Mouse (Mus musculus) testis, adult 2 months (tissue): ENCODE results near the gene Slit1. TPM values are rescaled to one million over a fixed set of nuclear protein-coding genes. Genes with fewer than 3 reads are reported as not detected.

ENCODE experiments used
- H3K27ac ChIP-seq: fragments of 200-500 bp; 2 replicates; pipeline ENCODE4 v1.5.1; 2012; ENCODE audit warnings: low read depth, low read length; ENCODE audit not compliant: control insufficient read depth, insufficient read depth
- H3K27me3 ChIP-seq: fragments of 200-500 bp; 2 replicates; pipeline ENCODE4 v1.6.1; 2012; ENCODE audit warnings: mild to moderate bottlenecking, low read length, moderate library complexity; ENCODE audit not compliant: control insufficient read depth, insufficient read depth
- H3K36me3 ChIP-seq: fragments of 200-500 bp; 2 replicates; pipeline ENCODE4 v1.6.1; 2012; ENCODE audit warnings: mild to moderate bottlenecking, low read length; ENCODE audit not compliant: control insufficient read depth, insufficient read depth
- H3K4me1 ChIP-seq: fragments of 200-500 bp; 2 replicates; pipeline ENCODE4 v1.6.1; 2012; ENCODE audit warnings: low read length; ENCODE audit not compliant: control insufficient read depth, insufficient read depth
- H3K4me3 ChIP-seq: fragments of 200-500 bp; 2 replicates; pipeline ENCODE4 v1.5.1; 2012; ENCODE audit warnings: low read depth, mild to moderate bottlenecking, low read length, moderate library complexity, mixed read lengths; ENCODE audit not compliant: control insufficient read depth
- CTCF ChIP-seq: fragments of 200-500 bp; IDR thresholded peaks from 2 replicates; pipeline ENCODE4 v1.5.1; 2012; ENCODE audit warnings: low read depth, mild to moderate bottlenecking, inconsistent platforms, low read length, moderate library complexity; ENCODE audit not compliant: control insufficient read depth, insufficient read depth, insufficient replicate concordance
- POLR2A ChIP-seq: fragments of 200-500 bp; IDR thresholded peaks from 2 replicates; pipeline ENCODE4 v1.6.1; 2012; ENCODE audit warnings: low read depth, mild to moderate bottlenecking, inconsistent platforms, low read length, moderate library complexity; ENCODE audit not compliant: control insufficient read depth
- polyA plus RNA-seq: library from polyadenylated mRNA; depleted of rRNA; stranded (reverse); fragments of >200 nt; gene quantifications from 2 replicates; pipeline ENCODE4 v1.2.3, GENCODE M21; 2012

Slit1 gene
- polyA plus RNA-seq, 1 experiment, result 9.6 TPM

DNA sequence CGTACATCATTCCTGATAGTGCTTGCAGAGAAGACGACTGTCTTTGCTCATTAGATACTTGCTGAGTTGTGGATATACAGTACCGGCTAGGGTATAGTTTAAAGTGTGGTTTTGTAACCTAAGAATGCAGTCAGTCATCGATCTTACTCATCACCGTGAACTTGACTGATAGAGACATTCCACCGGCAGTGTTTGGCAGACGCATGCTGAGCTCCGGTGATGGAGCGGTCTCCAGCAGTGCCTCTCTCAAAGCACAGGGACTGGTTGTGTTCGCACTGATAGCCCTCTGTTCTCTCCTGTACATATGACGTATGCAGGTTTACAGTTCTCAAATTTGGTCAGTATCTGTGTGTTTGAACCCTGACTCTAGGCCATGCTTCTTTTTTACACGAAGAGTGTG lies 151.7 kb downstream of the Slit1 start:
- no peak for TF ChIP-seq POLR2A
- no peak for TF ChIP-seq CTCF
- Histone ChIP-seq H3K36me3 (no peaks in the 10 kb centered on the region), H3K27ac (no peak overlapping the region), H3K27me3 (no peaks in the 10 kb centered on the region), H3K4me3 (no peak overlapping the region), H3K4me1 (no peaks in the 10 kb centered on the region)

- no peak overlapping the region for H3K27ac ChIP-seq
- TF ChIP-seq POLR2A (no peak), CTCF (no peak)
Observed at GRCm38 (mm10) chr19:41589681-41590080, 153.8 kb downstream of the Slit1 start.

DNA sequence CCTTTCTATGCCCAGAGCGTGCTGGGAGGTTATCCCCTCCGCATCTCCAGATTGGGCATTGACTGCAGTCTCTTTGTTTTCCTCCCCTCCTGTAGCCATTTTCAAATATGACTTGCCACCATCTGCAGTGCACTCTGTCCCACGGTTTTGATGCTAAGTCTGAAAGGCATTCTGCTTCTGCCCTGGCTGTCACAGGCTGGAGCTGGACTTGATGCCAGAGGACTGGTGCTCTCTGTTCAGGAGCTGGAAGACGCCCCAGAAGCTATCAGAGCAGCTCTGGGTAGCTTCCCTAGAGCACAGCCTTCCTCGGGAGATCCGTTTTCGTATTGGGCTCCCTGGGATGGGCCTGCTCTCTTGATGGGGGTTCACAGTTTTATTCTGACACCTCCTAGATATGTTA lies 154.4 kb downstream of the Slit1 start:
- Histone ChIP-seq H3K27me3 (no peaks in the 10 kb centered on the region), H3K27ac (no peak overlapping the region), H3K4me3 (no peak overlapping the region), H3K4me1 (no peaks in the 10 kb centered on the region), H3K36me3 (no peaks in the 10 kb centered on the region)
- TF ChIP-seq CTCF (no peak), POLR2A (no peak)

More at GRCm38 (mm10) chr19:41589681-41590080, 153.8 kb downstream of the Slit1 start:
- Histone ChIP-seq H3K4me1 (no peaks in the 10 kb centered on the region), H3K4me3 (no peak overlapping the region), H3K36me3 (no peaks in the 10 kb centered on the region), H3K27me3 (no peaks in the 10 kb centered on the region)

GRCm38 (mm10) chr19:41587431-41588222 lies 155.8 kb downstream of the Slit1 start:
- H3K27me3 ChIP-seq, result no peaks in the 10 kb centered on the region
- H3K27ac ChIP-seq, result no peak overlapping the region
- no peak overlapping the region for H3K4me3 ChIP-seq
- no peaks in the 10 kb centered on the region for H3K4me1 ChIP-seq
- no peaks in the 10 kb centered on the region for H3K36me3 ChIP-seq
- TF ChIP-seq CTCF (no peak), POLR2A (no peak)

DNA sequence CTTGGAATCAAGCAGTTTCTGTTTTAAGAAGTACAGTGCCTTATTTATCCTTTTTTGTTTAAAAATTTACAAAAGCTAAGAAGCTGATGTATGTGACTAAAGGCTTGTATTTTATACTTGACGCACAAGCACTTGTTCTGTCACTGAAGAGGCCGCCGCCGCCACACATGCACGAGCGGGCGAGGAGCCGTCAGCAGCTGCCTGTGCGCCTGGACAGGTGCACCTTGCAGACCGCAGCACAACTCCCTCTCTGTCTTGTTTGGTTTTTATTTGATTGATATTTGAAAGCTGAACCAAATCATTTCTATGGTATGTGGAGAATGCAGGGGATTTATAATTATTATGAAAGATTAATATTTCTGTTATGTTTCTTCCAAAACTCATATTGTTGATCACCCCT lies 156.7 kb downstream of the Slit1 start:
- TF ChIP-seq CTCF (no peak), POLR2A (no peak)
- Histone ChIP-seq H3K4me3 (no peak overlapping the region), H3K27ac (no peak overlapping the region), H3K4me1 (no peaks in the 10 kb centered on the region), H3K27me3 (no peaks in the 10 kb centered on the region), H3K36me3 (no peaks in the 10 kb centered on the region)

DNA sequence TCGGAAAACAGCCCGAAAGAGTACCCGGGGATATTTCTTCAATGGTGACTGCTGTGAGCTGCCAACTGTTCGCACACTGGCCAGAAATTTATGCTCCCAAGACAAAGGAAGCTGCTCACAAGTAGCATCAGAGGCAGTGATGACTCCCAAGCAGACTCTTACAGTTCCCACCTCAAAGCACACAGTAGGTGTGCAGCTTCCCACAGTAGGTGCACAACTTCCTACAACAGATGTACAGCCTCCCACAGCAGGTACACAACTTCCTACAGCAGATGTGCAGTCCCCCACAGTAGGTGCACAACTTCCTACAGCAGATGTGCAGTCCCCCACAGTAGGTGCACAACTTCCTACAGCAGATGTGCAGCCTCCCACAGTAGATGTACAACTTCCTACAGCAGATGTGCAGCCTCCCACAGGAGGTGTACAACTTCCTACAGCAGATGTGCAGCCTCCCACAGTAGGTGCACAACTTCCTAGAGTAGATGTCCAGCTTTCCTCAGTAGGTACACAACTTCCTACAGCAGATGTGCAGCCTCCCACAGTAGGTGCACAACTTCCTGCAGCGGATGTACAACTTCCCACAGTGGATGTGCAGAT lies 160.4 kb downstream of the Slit1 start:
- Histone ChIP-seq H3K4me3 (no peak overlapping the region), H3K27me3 (no peaks in the 10 kb centered on the region), H3K36me3 (no peaks in the 10 kb centered on the region), H3K27ac (no peak overlapping the region), H3K4me1 (no peaks in the 10 kb centered on the region)
- TF ChIP-seq POLR2A (no peak), CTCF (no peak)

DNA sequence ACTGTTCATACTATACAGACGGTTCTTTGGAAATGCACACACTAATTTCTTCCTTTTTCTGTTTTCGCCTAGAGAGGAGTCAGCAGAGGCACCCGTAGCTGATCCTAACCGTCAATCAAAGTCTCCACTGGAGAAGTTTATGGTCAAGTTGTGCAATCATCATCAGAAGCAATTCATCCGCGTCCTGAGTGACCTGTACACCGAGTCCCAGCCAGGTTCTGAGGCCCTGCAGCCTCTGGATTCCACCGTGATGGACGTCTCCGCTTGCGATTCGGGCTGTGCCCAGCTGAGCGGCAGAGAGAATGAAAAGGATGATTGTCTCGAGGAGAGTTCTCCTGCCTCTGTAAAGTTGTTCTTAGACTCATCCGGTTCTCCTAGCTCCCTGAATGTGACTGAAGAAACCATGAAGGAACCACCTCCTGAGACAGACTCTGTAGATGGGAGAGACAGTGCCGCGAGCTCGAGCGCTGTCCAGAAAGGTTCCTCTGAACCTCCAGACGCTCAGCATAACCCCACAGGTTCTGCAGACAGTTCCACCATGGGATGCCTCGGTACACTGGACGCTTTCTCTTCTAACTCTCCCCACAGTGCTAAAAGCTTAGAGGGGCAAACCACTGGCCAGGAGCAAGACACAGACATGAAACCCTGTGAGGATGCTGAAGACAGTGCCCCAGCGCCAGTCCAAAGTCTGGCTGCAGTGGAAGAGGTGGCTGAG lies 161.6 kb downstream of the Slit1 start, which contains the start of gene Gm340:
Gene Gm340 (plus strand): TSS at position 665 of the 715 bp plus-strand sequence.
- TF ChIP-seq POLR2A (no peak), CTCF (no peak)
- Histone ChIP-seq H3K4me3 (no peak within 1 kb of the TSS), H3K4me1 (no peaks in the 10 kb centered on the region), H3K36me3 (no peaks in the 10 kb centered on the region), H3K27ac (no peak within 1 kb of the TSS), H3K27me3 (no peaks in the 10 kb centered on the region)
